Mouse (Mus musculus): ENCODE data around the gene E2f2. TPM values are rescaled to one million over a fixed set of nuclear protein-coding genes. Genes with fewer than 3 reads are reported as not detected.
A peak's percentile ranks its signal among the peaks of the same experiment; 100 is the strongest.

The E2f2 gene
- polyA plus RNA-seq, 1 experiment, result 3.5 TPM

DNA sequence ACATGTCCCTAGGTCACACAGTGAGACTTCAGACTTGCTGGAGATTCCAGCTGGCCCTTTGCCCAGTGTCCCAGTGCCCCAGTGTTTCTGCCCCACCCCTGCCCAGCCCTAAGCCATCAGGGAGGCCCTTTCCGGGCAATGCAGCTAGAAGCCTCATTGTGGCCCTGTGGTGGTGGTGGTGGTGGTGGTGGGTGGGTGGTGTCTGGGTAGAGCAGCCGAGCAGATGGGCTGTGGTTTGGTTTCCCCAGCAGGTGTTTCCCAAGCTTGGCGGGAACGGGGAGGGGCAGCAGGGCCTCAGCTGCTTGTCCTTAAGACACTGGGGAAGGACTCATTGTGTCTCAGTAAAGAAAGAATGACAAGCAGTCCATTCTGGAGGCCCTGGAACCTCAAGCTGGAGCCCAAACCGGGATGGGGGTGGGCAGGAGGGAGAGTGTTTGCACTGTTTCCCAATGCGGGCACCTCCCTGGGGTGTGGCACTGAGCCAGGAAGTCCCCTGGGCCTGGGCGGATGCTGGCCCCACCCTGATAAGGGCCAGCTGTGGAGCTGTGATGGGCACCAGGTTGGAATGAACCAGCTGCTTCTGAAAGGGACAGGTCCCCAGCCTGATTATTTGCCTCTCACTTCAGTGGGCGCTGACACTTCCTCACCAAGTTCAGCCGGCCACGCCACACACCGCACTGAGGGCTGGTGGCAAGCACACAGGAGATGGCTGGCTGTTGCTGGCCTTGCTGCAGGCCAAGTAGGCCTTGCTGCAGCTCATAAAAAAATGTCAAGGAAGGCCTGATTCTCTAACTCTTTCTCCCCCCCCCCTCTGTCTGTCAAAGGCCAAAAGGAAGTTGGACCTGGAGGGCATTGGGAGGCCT is 5.6 kb downstream of the E2f2 start:
- TF ChIP-seq CTCF (IDR thresholded peaks at IDR 0.05; ENCODE audit: borderline replicate concordance, extremely low read depth, insufficient read depth, insufficient read length) (no peak), POLR2A (IDR thresholded peaks at IDR 0.05; ENCODE audit: borderline replicate concordance, extremely low read depth, insufficient read depth, insufficient read length, poor library complexity, severe bottlenecking) (no peak)
- peak; percentile 81 for DNase-seq (ENCODE audit: low read depth)

DNA sequence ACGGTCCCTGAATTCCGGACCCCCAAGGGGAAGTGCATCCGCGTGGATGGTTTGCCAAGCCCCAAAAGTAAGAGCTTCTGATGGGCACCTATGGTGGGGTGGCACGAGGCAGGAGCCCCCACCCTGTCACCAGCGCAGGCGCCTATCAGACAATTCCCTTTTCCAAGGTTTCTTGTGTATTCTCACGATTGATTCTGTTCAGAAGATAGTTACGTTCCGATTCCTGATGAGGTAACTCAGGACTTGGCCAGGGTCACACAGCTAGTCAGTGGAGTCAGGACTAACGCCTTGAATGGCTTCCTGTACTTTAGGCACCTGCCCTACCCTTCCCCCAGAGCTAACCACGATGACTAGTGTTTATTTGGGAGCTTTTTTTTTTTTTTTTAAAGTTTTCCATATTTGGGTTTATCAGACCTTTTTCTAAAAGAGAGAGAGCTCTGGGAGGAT is 6.3 kb downstream of the E2f2 start:
- no peak for TF ChIP-seq POLR2A (IDR thresholded peaks at IDR 0.05; ENCODE audit: borderline replicate concordance, extremely low read depth, insufficient read depth, insufficient read length, poor library complexity, severe bottlenecking)
- no peak for TF ChIP-seq CTCF (IDR thresholded peaks at IDR 0.05; ENCODE audit: borderline replicate concordance, extremely low read depth, insufficient read depth, insufficient read length)
- no peak for DNase-seq (ENCODE audit: low read depth)

DNA sequence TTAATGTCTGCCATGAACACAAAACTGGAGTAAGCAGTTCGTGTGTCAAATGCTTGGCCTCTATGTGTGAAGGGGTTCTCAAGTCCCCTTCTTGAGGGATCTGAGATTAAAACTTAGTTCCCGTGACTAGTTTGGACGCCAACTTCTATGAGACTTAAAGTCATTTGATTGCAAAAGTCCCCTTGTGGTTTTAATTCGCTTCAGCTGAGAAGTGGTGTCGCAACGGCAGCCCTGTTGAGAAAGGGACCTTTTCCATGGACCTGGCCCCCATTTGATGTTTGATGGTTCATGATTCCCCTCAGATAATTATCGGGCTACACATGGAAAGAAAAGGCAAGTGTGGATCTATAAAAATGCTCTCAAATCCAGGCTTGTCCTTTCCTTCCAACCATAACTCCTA is 7.3 kb downstream of the E2f2 start:
- TF ChIP-seq CTCF (IDR thresholded peaks at IDR 0.05; ENCODE audit: borderline replicate concordance, extremely low read depth, insufficient read depth, insufficient read length), result no peak
- TF ChIP-seq POLR2A (IDR thresholded peaks at IDR 0.05; ENCODE audit: borderline replicate concordance, extremely low read depth, insufficient read depth, insufficient read length, poor library complexity, severe bottlenecking), result no peak
- no peak for DNase-seq (ENCODE audit: low read depth)

DNA sequence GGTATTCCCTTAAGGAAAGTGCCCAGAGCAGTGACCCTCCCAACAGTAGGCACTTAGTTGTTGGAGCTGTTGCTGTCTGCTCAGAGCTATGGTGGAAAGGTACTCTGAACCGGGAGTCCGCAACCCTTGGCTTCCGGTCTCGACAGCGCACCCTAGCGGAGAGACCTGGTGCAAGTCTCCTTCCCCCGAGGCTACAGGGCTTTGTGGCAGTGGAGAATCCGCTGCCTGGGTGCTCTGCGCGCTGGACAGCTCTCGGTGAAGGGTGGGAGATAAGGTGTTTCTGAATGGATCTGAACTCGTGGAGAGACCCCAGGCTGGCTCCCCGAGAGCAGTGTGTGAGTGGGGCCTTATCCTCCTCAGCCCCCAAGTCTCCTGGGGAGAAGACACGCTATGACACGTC is 7.8 kb downstream of the E2f2 start:
- peak; percentile 83 for TF ChIP-seq CTCF (IDR thresholded peaks at IDR 0.05; ENCODE audit: borderline replicate concordance, extremely low read depth, insufficient read depth, insufficient read length)
- no peak for TF ChIP-seq POLR2A (IDR thresholded peaks at IDR 0.05; ENCODE audit: borderline replicate concordance, extremely low read depth, insufficient read depth, insufficient read length, poor library complexity, severe bottlenecking)

DNA sequence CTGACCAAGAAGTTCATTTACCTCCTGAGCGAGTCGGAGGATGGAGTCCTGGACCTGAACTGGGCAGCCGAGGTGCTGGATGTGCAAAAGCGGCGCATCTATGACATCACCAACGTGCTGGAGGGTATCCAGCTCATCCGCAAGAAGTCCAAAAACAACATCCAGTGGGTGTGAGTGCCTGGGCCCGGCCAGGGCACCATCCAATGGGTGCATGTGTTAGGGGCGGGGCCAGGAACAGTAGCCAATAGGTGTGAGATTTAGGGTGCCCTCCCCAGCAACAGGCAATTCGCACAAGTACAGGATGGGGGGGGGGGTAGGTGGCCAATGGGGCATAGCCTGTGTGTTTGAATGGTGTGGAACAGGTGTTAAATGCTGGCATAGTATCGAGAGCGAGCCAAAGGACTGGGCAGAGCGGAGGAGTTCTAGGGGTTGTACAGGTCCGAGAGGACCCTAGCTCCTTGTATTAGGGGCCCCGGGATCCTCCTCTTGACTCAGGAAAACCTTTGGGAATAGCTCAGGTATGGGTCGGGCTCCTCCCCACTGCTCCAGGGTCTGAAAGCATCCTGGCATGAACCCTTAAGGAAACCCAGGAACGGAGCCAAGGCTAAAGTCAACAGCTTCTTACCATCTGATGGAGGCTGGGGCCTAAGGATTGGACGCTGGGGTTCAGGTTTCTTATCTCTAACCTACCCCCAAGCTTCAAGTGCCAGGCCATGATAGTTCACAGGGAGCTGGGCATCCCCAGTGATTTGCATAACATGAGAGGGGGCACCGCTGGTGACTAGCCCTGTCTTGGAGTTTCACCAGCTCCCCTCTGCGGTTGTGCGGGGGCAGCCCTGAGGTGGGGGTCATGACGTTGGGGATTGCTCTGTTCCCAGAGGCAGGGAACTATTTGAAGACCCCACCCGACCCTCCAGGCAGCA is 8.5 kb downstream of the E2f2 start:
- TF ChIP-seq CTCF (IDR thresholded peaks at IDR 0.05; ENCODE audit: borderline replicate concordance, extremely low read depth, insufficient read depth, insufficient read length) (no peak), POLR2A (IDR thresholded peaks at IDR 0.05; ENCODE audit: borderline replicate concordance, extremely low read depth, insufficient read depth, insufficient read length, poor library complexity, severe bottlenecking) (no peak)
- peak; percentile 83 for DNase-seq (ENCODE audit: low read depth)

More for the DNA sequence above, 7.8 kb downstream of the E2f2 start:
- DNase-seq (ENCODE audit: low read depth), result peak; percentile 79

DNA sequence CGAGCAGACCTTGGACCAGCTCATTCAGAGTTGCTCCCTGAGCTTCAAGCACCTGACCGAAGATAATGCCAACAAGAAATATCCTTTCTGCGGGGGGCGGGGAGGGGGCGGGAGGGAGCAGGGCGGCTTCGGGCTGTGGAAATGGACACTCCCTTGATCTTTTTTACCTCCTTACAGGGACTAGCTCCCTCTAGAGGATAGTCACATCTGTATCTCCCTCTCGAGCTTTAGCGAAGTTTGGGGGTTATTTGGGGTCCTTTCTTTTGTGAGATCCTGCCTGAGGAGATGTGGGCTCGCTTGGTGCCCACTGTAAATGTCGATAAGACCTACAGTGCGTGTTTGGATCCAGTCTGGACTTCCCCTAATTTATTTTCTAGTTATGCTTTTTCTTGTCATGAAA is 9.2 kb downstream of the E2f2 start:
- TF ChIP-seq CTCF (IDR thresholded peaks at IDR 0.05; ENCODE audit: borderline replicate concordance, extremely low read depth, insufficient read depth, insufficient read length) (no peak), POLR2A (IDR thresholded peaks at IDR 0.05; ENCODE audit: borderline replicate concordance, extremely low read depth, insufficient read depth, insufficient read length, poor library complexity, severe bottlenecking) (no peak)
- DNase-seq (ENCODE audit: low read depth), result no peak

DNA sequence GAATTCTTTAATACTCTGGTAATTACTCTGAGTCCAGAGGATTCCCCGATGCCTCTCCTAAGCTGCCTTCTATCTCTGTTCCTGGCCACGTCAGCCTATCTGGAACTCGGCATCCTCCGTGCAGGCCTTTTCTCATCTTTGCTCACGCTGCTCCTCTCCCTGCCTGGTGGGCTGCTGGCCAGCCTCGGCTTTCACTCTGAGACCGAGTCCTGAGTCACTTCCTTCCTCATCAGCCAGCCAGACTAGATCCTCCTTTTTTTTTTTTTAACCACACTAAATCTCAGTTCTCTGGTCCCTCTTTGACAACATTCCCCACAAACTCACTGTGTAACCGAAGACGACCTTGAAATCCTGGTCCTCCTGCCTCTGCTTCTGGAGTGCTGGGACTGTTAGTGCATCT is 13.2 kb downstream of the E2f2 start:
- no peak for DNase-seq (ENCODE audit: low read depth)

DNA sequence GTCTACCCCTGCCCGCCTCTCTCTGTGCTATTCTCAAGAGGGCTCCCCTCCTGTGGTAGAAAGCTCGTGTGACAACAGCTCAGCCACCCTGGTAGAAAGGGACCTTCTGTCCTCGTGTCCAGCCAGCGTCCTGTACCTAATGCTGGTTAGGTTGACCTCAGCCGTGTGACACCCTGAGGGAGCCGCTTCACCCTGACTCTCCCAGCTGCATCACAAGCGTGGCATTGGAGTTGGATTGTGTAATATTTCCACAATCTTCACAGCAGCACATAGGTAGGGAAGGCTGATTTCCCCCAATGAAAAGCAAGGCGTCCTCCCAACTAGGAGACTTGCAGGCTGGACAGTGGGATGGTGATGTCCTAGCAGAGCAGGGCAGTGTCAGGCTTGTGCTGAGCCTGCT is 14.1 kb downstream of the E2f2 start:
- DNase-seq (ENCODE audit: low read depth), result no peak
- TF ChIP-seq CTCF (IDR thresholded peaks at IDR 0.05; ENCODE audit: borderline replicate concordance, extremely low read depth, insufficient read depth, insufficient read length) (no peak), POLR2A (IDR thresholded peaks at IDR 0.05; ENCODE audit: borderline replicate concordance, extremely low read depth, insufficient read depth, insufficient read length, poor library complexity, severe bottlenecking) (no peak)

More for the DNA sequence above, 13.2 kb downstream of the E2f2 start:
- TF ChIP-seq POLR2A (IDR thresholded peaks at IDR 0.05; ENCODE audit: borderline replicate concordance, extremely low read depth, insufficient read depth, insufficient read length, poor library complexity, severe bottlenecking) (no peak), CTCF (IDR thresholded peaks at IDR 0.05; ENCODE audit: borderline replicate concordance, extremely low read depth, insufficient read depth, insufficient read length) (no peak)

DNA sequence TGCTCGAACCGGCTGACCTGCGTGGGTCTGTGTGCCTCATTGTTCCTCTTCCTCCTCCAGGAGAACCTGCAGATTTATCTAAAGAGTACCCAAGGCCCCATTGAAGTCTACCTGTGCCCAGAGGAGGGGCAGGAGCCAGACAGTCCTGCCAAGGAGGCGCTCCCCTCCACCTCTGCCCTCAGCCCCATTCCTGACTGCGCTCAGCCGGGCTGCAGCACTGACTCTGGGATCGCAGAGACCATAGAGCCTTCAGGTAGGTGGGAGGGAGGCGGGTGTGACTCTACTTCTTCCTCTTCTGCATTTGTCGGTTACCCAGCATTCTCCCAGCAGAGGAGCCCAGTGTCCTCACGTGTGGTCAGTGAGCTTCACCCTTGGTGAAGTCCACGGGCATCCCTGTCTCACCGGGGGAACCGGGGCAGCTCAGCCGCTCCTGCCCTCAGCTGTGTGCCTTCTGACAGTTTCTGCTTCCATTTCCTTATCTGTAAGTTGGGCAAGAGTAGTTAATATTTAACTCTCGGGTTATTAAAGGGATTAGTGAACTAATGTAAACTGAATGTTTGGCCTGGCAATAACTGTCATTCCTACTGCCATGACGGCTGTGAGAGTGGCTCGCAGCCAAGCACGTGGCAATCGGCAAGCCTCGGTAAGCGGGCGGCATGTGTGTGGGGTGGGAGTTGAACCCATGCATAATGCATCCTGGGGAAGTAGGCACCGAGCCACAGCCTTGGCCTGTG is 14.7 kb downstream of the E2f2 start:
- peak; percentile 41 for DNase-seq (ENCODE audit: low read depth)
- TF ChIP-seq CTCF (IDR thresholded peaks at IDR 0.05; ENCODE audit: borderline replicate concordance, extremely low read depth, insufficient read depth, insufficient read length), result no peak
- TF ChIP-seq POLR2A (IDR thresholded peaks at IDR 0.05; ENCODE audit: borderline replicate concordance, extremely low read depth, insufficient read depth, insufficient read length, poor library complexity, severe bottlenecking), result no peak

DNA sequence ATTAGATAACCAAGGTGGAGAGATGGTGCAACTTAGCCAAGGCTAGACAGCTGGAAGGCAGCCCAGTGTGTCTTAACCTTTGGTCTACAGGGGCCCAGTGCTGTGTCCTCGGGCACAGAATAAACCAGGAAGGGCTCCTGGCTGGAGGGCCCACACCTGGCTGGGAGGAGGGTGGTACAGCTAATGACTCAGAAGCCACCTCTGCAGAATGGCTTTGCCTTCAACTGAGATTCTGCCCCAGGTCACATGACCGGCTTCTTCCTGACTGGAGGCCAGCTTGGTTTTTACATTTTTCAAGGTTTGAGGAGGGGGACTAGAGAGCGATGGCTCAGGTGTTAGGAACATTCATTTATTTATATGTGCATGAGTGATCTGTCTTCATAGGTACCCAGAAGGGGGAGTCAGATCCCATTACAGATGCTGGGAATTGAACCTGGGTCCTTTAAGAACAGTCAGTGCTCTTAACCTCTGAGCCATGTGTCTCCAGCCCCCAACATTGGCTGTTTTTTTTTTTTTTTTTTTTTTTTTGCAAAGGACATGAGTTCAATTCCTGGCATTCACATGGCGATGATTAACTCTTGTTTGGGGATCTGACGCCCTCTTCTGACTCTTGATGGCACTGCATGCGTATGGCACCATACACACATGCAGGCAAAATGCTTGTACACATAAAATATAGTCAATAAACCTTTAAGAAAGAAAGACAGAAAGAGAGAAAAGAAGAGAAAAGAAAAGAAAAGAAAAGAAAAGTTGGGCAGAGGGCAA is 17.0 kb downstream of the E2f2 start:
- DNase-seq (ENCODE audit: low read depth), result no peak
- TF ChIP-seq CTCF (IDR thresholded peaks at IDR 0.05; ENCODE audit: borderline replicate concordance, extremely low read depth, insufficient read depth, insufficient read length) (peak; percentile 32; the same call in 1 of the 2 replicates), POLR2A (IDR thresholded peaks at IDR 0.05; ENCODE audit: borderline replicate concordance, extremely low read depth, insufficient read depth, insufficient read length, poor library complexity, severe bottlenecking) (no peak)

Data from brain, embryonic 14.5 days (tissue).